Mouse (Mus musculus) liver, adult 2 months (tissue): ENCODE data around the gene Prcd.

Experiments used
- CTCF ChIP-seq: fragments of 200-500 bp; IDR thresholded peaks from 2 replicates; pipeline ENCODE4 v1.5.1; 2011; ENCODE audit warnings: low read depth, low read length, control low read depth
- POLR2A ChIP-seq: fragments of 200-500 bp; IDR thresholded peaks from 2 replicates; pipeline ENCODE4 v1.6.1; 2011; ENCODE audit warnings: low read length, control low read depth; ENCODE audit not compliant: insufficient read depth; ENCODE audit errors: extremely low read depth

DNA sequence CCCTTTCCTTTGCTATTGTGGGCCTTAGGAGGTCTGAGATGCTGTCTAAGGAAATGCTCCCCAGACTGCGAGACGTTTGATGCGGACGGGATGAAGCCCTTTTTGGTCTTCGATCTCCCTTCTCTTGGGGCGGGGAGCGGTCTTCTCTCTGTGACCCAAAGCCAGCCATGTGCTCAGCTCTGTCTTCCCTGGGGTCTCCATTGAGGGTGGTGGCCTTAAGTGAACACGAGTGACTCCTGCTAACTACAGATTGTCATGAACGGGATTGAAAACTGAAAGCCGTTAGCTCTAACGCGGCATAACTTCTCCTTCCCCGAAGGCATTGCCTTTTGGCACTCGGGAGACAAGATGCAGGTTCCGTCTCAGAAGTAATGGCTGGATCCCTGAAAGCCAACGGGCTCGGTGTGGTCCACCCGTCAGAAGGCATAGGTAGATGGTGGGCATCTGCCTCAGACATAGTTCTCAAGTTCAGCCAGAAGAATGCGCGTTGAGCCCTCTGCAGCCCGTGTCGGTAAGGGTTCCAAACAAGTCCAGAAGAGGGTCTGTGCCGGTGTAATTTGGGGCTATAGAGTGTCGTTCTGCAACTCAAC lies 18.6 kb downstream of the Prcd start:
- no peak for TF ChIP-seq CTCF
- TF ChIP-seq POLR2A = no peak
